Mouse (Mus musculus): ENCODE data around the gene Olfr263.
A peak's percentile ranks its signal among the peaks of the same experiment; 100 is the strongest.

Olfr263 gene

GRCm38 (mm10) chr13:21169657-21170430 is 40.4 kb downstream of the Olfr263 start:
- peak; percentile 91 for DNase-seq (ENCODE audit: low read depth, low spot score)

DNA sequence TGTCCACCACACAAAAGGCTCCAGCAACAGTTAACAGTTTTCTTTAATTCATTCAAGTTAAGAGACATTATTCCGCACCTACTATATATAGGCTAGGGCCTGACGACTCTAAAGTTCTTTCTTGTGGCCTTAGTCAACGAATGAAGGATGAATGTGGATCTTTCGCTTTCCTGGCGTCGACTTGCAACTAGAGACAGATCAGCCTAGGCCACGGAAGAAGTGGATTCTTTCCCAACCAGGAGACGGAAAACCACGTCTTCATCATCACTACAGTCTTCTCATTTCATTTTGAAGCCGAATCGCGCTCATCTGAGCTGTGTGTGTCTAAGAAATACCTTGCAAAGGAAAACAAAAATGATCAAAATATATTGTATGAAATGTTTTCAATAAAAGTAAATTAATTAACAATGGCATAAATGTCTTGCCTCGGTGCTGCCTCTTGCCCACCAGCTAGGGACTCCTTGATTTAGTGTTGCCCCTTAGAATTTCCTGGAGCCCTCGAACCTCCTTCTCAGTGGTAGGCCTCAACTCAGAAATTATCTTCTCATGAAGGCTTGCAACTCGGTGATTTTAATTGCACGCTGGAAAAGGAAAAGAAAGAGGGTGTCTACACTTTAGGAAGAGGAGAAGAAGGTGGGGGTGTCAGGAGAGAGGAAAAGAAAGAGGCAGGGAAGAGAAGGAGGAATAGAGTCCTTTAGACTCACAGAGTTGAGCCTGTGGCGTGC is 41.2 kb downstream of the Olfr263 start:
- no peak for DNase-seq (ENCODE audit: low read depth, low spot score)

DNA sequence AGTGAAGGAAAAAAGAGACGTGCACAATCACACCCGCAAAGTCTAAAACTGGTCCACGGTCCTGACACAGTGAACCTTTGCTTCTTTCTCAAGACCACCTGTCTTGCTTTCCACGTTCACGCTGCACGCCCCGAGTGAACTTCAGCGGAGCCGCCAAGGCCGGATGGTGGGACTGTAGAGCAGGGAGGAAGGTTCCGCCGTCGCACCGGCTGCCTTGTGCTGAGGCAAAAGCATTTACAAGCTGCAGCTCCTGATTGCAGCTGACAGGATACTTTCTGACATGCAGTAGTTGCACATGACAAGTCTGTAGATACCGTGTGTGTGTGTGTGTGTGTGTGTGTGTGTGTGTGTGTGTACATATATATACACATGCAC is 41.7 kb downstream of the Olfr263 start:
- DNase-seq (ENCODE audit: low read depth, low spot score): no peak

- peak; percentile 84 for DNase-seq (ENCODE audit: low read depth, low spot score)
Observed at GRCm38 (mm10) chr13:21171600-21172150, 42.2 kb downstream of the Olfr263 start.

DNA sequence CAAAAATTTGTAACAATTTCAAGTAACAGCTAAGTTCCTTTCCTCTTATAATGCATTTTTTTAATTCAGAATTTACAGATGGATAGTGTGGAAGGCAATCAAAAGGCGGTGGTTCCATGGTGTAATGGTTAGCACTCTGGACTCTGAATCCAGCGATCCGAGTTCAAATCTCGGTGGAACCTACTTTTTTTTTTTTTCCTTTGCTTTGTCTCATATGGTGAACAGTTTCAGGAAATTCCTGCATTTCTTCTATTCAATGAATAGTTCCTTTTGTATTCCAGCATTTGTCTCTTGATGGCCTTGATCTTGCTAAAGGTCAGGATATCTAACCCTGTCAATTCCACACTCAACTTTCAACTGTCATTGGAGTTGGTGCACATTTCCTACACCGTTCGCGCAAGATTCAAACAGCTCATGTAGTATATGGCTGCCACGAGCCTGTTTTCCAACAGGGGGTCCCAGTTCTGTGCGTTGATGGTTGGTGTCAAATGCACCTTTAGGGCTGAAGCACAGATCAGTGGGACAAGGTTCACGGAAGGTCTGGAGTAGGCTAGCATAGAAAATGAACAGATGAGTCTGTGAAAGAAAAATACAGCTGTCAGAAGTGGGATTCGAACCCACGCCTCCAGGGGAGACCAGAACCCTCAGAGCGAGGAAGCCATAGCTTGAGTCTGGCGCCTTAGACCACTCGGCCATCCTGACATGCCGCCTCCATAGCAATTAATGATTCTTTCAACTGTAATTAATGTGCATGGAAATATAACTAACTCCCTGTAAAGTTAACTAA is 43.0 kb downstream of the Olfr263 start:
- peak; percentile 89 for DNase-seq (ENCODE audit: low read depth, low spot score)

DNA sequence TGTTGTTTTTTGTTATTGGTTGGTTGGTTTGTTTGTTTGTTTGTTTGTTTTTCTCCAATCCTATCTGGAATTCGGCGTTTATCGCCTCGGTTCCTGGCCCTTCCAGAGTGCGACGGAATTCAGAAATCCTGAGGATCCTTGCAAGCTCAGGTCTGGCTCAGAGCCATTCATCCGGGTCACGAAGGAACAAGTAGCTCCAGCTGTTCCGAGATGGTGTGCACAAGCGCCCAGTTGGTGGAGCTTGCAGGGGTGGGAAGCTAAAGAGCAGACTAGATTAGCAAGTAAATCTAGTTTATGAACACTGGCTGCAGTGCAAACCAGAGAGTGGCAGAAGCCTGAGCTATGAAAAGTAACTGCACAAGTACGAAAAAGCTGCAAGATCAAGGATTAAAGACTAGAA is 43.6 kb downstream of the Olfr263 start:
- no peak for DNase-seq (ENCODE audit: low read depth, low spot score)

DNA sequence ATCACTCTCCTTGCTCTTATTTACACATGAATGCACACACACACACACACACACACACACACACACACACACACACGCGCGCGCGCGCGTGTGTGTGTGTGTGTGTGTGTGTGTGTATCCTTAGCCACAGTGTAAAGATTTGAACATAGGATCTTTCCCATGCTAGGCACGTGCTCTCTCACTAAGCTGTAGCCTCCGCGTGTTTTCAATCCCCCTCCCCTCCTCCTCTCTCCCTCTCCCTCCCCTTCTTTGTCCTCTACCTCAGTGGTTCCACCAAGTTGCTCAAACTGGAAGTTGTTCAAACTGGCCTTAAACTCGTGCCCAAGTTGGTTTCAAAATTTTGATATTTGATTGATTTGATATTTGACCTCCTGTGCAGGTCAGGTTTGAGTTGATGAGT is 47.3 kb downstream of the Olfr263 start:
- DNase-seq (ENCODE audit: low read depth, low spot score): no peak

GRCm38 (mm10) chr13:21177657-21178056 is 48.2 kb downstream of the Olfr263 start:
- DNase-seq (ENCODE audit: low read depth, low spot score): no peak

DNA sequence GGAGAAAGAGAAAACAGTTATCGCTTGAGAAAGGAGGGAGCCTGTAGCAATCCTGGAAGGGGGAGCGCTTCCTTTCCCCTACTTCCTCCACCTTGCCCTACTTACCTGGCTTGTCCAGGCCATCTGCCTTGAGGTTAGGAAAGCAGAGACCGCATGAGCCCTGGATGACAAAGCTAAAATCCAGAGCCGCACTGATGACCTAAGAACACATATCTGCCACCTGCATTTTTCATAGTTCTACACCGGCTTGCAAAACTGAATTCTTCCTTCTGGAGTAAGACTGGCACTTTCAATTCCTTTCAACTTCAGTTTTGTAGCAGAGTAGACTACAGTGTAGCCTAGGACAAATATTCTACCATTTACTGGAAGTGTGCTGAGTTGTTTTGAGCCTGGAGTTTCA is 48.9 kb downstream of the Olfr263 start:
- no peak for DNase-seq (ENCODE audit: low read depth, low spot score)

GRCm38 (mm10) chr13:21179367-21179723 is 49.9 kb downstream of the Olfr263 start, which contains the start of gene Trim27:
TSS of gene Trim27 (plus strand) at chr13:21179445.
- DNase-seq (ENCODE audit: low read depth, low spot score): no peak

DNA sequence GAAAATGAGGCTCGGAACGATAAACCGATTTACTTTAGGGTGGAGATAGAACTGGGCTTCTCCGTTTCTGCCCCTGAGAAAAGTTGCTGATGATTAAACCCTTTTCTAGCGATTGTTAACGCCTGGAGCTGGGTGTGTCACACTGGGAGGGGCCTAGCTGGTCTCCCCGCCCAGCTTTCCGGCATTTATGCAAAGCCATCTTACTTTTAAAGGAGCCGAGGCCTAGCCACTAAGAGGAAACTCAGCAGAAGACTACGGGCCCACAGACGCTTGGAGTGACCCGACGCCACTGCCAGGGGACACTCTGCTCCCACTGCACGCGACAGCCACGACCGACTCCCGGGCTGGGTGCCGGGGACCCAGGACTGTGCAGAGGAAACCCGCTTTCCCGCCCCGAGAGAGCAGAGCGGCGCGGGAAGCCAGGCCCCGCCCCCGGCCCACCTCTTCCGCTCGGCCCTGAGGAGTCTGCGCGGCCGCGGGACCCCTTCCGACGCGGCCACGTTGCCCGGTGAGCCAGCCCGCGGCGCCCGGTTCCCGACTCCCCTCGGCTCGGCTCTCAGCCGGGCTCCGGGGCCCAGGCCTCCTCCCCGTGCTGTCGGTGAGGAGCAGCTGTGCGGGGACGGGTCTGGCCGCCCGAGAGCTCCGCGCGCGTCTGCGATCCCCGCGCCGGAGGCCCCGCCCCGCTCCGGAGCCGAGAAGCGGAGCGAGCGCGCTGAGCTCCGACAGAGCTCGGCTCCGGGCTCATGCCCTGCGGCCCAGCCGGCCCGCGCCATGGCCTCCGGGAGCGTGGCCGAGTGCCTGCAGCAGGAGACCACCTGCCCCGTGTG is 50.5 kb downstream of the Olfr263 start:
- peak; percentile 98 for DNase-seq (ENCODE audit: low read depth, low spot score)

DNA sequence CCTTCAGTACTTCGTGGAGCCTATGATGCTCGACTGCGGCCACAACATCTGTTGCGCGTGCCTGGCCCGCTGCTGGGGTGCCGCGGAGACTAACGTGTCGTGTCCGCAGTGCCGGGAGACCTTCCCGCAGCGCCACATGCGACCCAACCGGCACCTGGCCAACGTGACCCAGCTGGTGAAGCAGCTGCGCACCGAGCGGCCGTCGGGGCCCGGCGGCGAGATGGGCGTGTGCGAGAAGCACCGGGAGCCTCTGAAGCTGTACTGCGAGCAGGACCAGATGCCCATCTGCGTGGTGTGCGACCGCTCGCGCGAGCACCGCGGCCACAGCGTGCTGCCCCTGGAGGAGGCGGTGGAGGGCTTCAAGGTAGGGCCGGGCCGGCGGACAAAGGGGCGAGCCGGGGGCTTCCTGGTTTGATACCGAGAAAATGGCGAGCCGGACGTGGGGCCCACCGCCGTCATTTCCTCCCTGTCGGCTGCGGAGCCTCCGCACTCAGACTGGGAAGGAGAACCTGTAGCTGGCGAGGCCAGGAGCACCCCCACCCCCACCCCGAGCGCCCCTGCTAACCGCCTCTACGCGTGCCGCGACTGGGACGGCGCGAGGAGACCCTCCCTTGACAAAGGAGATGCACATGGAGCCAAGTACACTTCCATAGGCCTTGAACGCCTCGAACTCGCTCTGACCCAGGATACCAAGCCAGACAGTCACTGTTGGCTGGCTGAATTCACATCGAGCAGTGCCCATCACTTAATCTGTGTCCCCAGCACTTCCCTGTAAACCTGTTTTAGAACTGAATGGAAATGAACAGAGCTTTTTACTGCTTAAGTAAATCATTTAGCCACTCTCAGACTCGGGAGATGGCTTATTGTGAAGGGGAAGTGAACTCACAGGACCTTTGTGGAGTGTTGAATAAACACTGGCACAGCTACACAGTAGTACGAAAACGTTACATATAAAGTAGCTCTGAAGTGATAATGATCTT is 51.4 kb downstream of the Olfr263 start:
- peak; percentile 74 for DNase-seq (ENCODE audit: low read depth, low spot score)

- no peak for DNase-seq (ENCODE audit: low read depth, low spot score)
Observed at GRCm38 (mm10) chr13:21181996-21182395, 52.6 kb downstream of the Olfr263 start.

DNA sequence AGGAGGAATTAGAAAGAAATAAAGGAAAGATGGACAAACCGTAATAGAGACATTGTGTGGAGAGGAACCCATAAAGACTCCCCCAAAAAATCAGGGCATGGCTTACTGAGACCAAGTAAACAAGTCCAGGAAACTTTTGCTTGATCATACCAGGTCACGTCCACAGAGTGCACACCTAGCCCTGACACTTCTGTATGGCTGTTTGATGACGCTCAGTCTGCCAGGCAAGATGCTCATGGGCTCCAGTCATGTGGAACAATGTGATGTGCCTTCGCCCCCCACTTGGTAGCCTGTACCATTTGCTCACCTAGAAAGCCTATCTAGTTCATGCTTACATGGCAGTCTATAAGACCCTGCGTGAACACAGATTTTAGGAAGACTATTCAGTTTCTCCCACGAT is 53.6 kb downstream of the Olfr263 start:
- no peak for DNase-seq (ENCODE audit: low read depth, low spot score)

DNA sequence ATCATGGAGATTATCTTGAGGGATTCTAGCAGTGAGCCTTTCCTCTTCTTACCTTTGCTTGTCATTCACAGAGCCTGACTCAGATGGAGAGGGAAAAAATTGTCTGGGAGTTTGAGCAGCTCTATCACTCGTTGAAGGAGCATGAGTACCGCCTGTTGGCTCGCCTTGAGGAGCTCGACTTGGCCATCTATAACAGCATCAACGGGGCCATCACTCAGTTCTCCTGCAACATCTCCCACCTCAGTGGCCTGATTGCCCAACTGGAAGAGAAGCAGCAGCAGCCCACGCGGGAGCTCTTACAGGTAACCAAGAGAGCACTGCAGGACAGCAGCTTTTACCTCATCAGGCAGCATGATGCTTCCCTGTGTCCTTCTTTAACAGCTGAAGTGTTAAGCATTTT is 54.2 kb downstream of the Olfr263 start:
- no peak for DNase-seq (ENCODE audit: low read depth, low spot score)

DNA sequence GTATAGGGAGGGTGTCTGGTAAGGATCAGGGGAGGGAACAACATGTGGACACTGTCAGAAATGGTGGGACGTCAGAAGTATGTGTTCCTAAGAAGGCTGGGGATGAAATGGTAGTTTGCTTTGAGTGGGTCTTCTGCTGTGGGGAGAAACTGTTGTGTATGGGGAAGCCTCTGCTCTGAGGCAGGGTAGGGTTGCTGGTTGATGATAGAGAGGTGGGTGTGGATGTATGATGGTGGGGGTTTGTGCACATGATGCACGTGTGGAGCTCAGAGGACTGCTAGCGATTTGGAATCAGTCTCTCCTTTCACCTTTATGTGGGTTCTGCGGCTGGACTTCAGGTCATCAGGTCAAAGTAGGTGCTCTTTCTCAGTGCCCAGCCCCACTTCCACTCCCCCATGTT is 56.1 kb downstream of the Olfr263 start:
- no peak for DNase-seq (ENCODE audit: low read depth, low spot score)
